Mouse (Mus musculus) cortical plate, adult 2 months (tissue): ENCODE results near the gene Gnptg. TPM values are rescaled to one million over a fixed set of nuclear protein-coding genes. Genes with fewer than 3 reads are reported as not detected.

Experiments
- H3K27ac ChIP-seq: fragments of 200-500 bp; 2 replicates; pipeline ENCODE4 v1.5.1; 2012; ENCODE audit warnings: low read length, control low read depth, inconsistent platforms; ENCODE audit not compliant: insufficient read depth
- H3K4me1 ChIP-seq: fragments of 200-500 bp; 2 replicates; pipeline ENCODE4 v1.6.1; 2011; ENCODE audit warnings: low read length; ENCODE audit not compliant: control insufficient read depth, insufficient read depth
- H3K4me3 ChIP-seq: fragments of 200-500 bp; 2 replicates; pipeline ENCODE4 v1.5.1; 2011; ENCODE audit warnings: mild to moderate bottlenecking, low read length, control low read depth; ENCODE audit not compliant: insufficient read depth
- CTCF ChIP-seq: fragments of 200-500 bp; IDR thresholded peaks from 2 replicates; pipeline ENCODE4 v1.5.1; 2011; ENCODE audit warnings: mild to moderate bottlenecking, control low read depth, low read length; ENCODE audit not compliant: insufficient read depth; ENCODE audit errors: extremely low read depth
- POLR2A ChIP-seq: fragments of 200-500 bp; IDR thresholded peaks from 2 replicates; pipeline ENCODE4 v1.6.1; 2011; ENCODE audit warnings: mild to moderate bottlenecking, low read length, control low read depth; ENCODE audit not compliant: insufficient read depth; ENCODE audit errors: extremely low read depth
- polyA plus RNA-seq: library from polyadenylated mRNA; depleted of rRNA; stranded (reverse); fragments of >200 nt; gene quantifications from 2 replicates; pipeline ENCODE4 v1.2.3, GENCODE M21; 2012; rRNA removed

The Gnptg gene
- polyA plus RNA-seq = 121 and 126 TPM in 2 replicates

- Histone ChIP-seq H3K4me3 (peak within 1 kb of the TSS; percentile 86), H3K4me1 (peaks cover 3% of the 10 kb centered on the region), H3K27ac (peak within 1 kb of the TSS; percentile 66)
- TF ChIP-seq POLR2A (peak; percentile 88), CTCF (no peak)
Observed at GRCm38 (mm10) chr17:25239695-25240636, at the start of gene Gnptg, which contains the start of gene Tsr3. Gene Gnptg, minus strand, starts transcription at chr17:25240124. Gene Tsr3, plus strand, starts transcription at chr17:25240170.

- Histone ChIP-seq H3K4me3 (no peak overlapping the region), H3K27ac (no peak overlapping the region), H3K4me1 (no peaks in the 10 kb centered on the region)
- peak; percentile 80 for TF ChIP-seq CTCF
- no peak for TF ChIP-seq POLR2A
Observed at GRCm38 (mm10) chr17:25288842-25289241, 48.9 kb upstream of the Gnptg start.

GRCm38 (mm10) chr17:25285033-25285432 lies 45.1 kb upstream of the Gnptg start:
- TF ChIP-seq POLR2A = no peak
- peak; percentile 91 for TF ChIP-seq CTCF
- Histone ChIP-seq H3K27ac (no peak overlapping the region), H3K4me3 (no peak overlapping the region), H3K4me1 (no peaks in the 10 kb centered on the region)

GRCm38 (mm10) chr17:25282133-25282532 lies 42.2 kb upstream of the Gnptg start:
- H3K4me1 ChIP-seq = no peaks in the 10 kb centered on the region
- H3K4me3 ChIP-seq = no peak overlapping the region
- no peak overlapping the region for H3K27ac ChIP-seq
- no peak for TF ChIP-seq CTCF
- no peak for TF ChIP-seq POLR2A

- no peak overlapping the region for H3K27ac ChIP-seq
- no peak overlapping the region for H3K4me3 ChIP-seq
- peaks cover 6% of the 10 kb centered on the region; the same call in 1 of the 2 replicates for H3K4me1 ChIP-seq
- TF ChIP-seq CTCF = no peak
- TF ChIP-seq POLR2A = no peak
Observed at GRCm38 (mm10) chr17:25275833-25276232, 35.9 kb upstream of the Gnptg start.

- Histone ChIP-seq H3K4me3 (peak within 1 kb of the TSS; percentile 78), H3K4me1 (peaks cover 6% of the 10 kb centered on the region; the same call in 1 of the 2 replicates), H3K27ac (peak within 1 kb of the TSS; percentile 100)
- TF ChIP-seq CTCF (no peak), POLR2A (no peak)
Observed at GRCm38 (mm10) chr17:25274571-25275346, 34.8 kb upstream of the Gnptg start, which contains the start of gene Ube2i. Gene Ube2i, minus strand, starts transcription at chr17:25274622.

GRCm38 (mm10) chr17:25273706-25274501 lies 34.0 kb upstream of the Gnptg start:
- Histone ChIP-seq H3K4me1 (peaks cover 6% of the 10 kb centered on the region; the same call in 1 of the 2 replicates), H3K27ac (peak overlapping the region; percentile 100), H3K4me3 (peak overlapping the region; percentile 78)
- TF ChIP-seq CTCF = 0 out of 2 replicates have a peak, but pooled peaks have one; percentile 13
- TF ChIP-seq POLR2A = no peak

GRCm38 (mm10) chr17:25272951-25273705 lies 33.2 kb upstream of the Gnptg start:
- peak overlapping the region; percentile 100 for H3K27ac ChIP-seq
- TF ChIP-seq CTCF = no peak
- no peak for TF ChIP-seq POLR2A
- H3K4me3 ChIP-seq = peak overlapping the region; percentile 78
- peaks cover 6% of the 10 kb centered on the region; the same call in 1 of the 2 replicates for H3K4me1 ChIP-seq
